Mouse (Mus musculus) kidney, adult 2 months (tissue): ENCODE measurements around the gene Gjb5. TPM values are rescaled to one million over a fixed set of nuclear protein-coding genes. Genes with fewer than 3 reads are reported as not detected.
A peak's percentile ranks its signal among the peaks of the same experiment; 100 is the strongest.

Experiments used
- DNase-seq: peaks from one replicate; pipeline ENCODE4 v3.0.0; 2021
- H3K27ac ChIP-seq: fragments of 200-500 bp; 2 replicates; pipeline ENCODE4 v1.5.1; 2012; ENCODE audit warnings: low read depth, low read length, control low read depth, inconsistent platforms; ENCODE audit not compliant: insufficient read depth
- H3K27me3 ChIP-seq: fragments of 200-500 bp; replicated peaks from 2 replicates; pipeline ENCODE4 v1.6.1; 2012; ENCODE audit warnings: mild to moderate bottlenecking, moderate library complexity, low read length, inconsistent platforms; ENCODE audit not compliant: control insufficient read depth, insufficient read depth
- H3K36me3 ChIP-seq: fragments of 200-500 bp; 2 replicates; pipeline ENCODE4 v1.6.1; 2012; ENCODE audit warnings: mild to moderate bottlenecking, moderate library complexity, low read length, inconsistent platforms; ENCODE audit not compliant: control insufficient read depth, insufficient read depth
- H3K4me1 ChIP-seq: fragments of 200-500 bp; 2 replicates; pipeline ENCODE4 v1.6.1; 2011; ENCODE audit warnings: low read length; ENCODE audit not compliant: control insufficient read depth, insufficient read depth
- H3K4me3 ChIP-seq: fragments of 200-500 bp; 2 replicates; pipeline ENCODE4 v1.5.1; 2011; ENCODE audit warnings: mild to moderate bottlenecking, low read depth, low read length, control low read depth; ENCODE audit not compliant: insufficient read depth
- CTCF ChIP-seq: fragments of 200-500 bp; conservative IDR thresholded peaks from 2 replicates; pipeline ENCODE4 v1.5.1; 2011; ENCODE audit warnings: low read depth, mild to moderate bottlenecking, control low read depth, low read length, moderate library complexity, mixed read lengths; ENCODE audit not compliant: insufficient read depth, insufficient read length
- POLR2A ChIP-seq: fragments of 200-500 bp; IDR thresholded peaks from one replicate; pipeline ENCODE4 v1.6.1; 2011; ENCODE audit warnings: low read depth, low read length, control low read depth
- WGBS: fragments of 180-500 bp; shearing (Covaris S2); methylation state at CpG from one replicate; pipeline ENCODE4 v1.1.7; 2018; 5-methylcytosine and 5-hydroxymethylcytosine counted together
- polyA plus RNA-seq: library from polyadenylated mRNA; depleted of rRNA; stranded (reverse); fragments of >200 nt; gene quantifications from 2 replicates; pipeline ENCODE4 v1.2.3, GENCODE M21; 2012

Gene Gjb5
- polyA plus RNA-seq, 1 experiment: 0.75 TPM

- Histone ChIP-seq H3K4me3 (no peak overlapping the region), H3K27me3 (no peaks in the 10 kb centered on the region), H3K36me3 (no peaks in the 10 kb centered on the region), H3K4me1 (no peaks in the 10 kb centered on the region), H3K27ac (no peak overlapping the region)
- DNase-seq: no peak
- TF ChIP-seq POLR2A: no peak
- TF ChIP-seq CTCF: no peak
- 28% methylated on average over 5 of the region's 5 CpGs for WGBS
Measured at GRCm38 (mm10) chr4:127365433-127365832, 7.5 kb upstream of the Gjb5 start.

GRCm38 (mm10) chr4:127364431-127364830, 6.5 kb upstream of the Gjb5 start:
- Histone ChIP-seq H3K27me3 (no peaks in the 10 kb centered on the region), H3K36me3 (no peaks in the 10 kb centered on the region), H3K27ac (no peak overlapping the region), H3K4me1 (no peaks in the 10 kb centered on the region), H3K4me3 (no peak overlapping the region)
- WGBS: 56% methylated on average over 6 of the region's 6 CpGs
- no peak for DNase-seq
- no peak for TF ChIP-seq POLR2A
- TF ChIP-seq CTCF: no peak

GRCm38 (mm10) chr4:127363331-127363730, 5.3 kb upstream of the Gjb5 start:
- DNase-seq: no peak
- TF ChIP-seq POLR2A: no peak
- TF ChIP-seq CTCF: no peak; the same call in 1 of the 2 replicates
- no peaks in the 10 kb centered on the region for H3K36me3 ChIP-seq
- no peak overlapping the region for H3K27ac ChIP-seq
- no peaks in the 10 kb centered on the region for H3K4me1 ChIP-seq
- no peaks in the 10 kb centered on the region for H3K27me3 ChIP-seq
- no peak overlapping the region for H3K4me3 ChIP-seq
- WGBS: 61% methylated on average over 4 of the region's 4 CpGs

GRCm38 (mm10) chr4:127362520-127362919, 4.5 kb upstream of the Gjb5 start:
- DNase-seq: no peak
- Histone ChIP-seq H3K27me3 (no peaks in the 10 kb centered on the region), H3K36me3 (no peaks in the 10 kb centered on the region), H3K27ac (no peak overlapping the region), H3K4me1 (no peaks in the 10 kb centered on the region), H3K4me3 (no peak overlapping the region)
- 79% methylated on average over 3 of the region's 3 CpGs for WGBS
- TF ChIP-seq CTCF (no peak), POLR2A (no peak)

GRCm38 (mm10) chr4:127354506-127355485, 3.2 kb downstream of the Gjb5 start:
- Histone ChIP-seq H3K4me1 (no peaks in the 10 kb centered on the region), H3K27me3 (no peaks in the 10 kb centered on the region), H3K27ac (no peak overlapping the region), H3K4me3 (no peak overlapping the region), H3K36me3 (no peaks in the 10 kb centered on the region)
- TF ChIP-seq CTCF (no peak), POLR2A (no peak)
- DNase-seq: peak; percentile 22
- 37% methylated on average over 15 of the region's 15 CpGs for WGBS

- H3K27ac ChIP-seq: no peak within 1 kb of the TSS
- 53% methylated on average over 8 of the region's 8 CpGs for WGBS
- H3K36me3 ChIP-seq: no peaks in the 10 kb centered on the region
- no peak for DNase-seq
- no peaks in the 10 kb centered on the region for H3K4me1 ChIP-seq
- no peak for TF ChIP-seq POLR2A
- no peak for TF ChIP-seq CTCF
- H3K4me3 ChIP-seq: no peak within 1 kb of the TSS
- no peaks in the 10 kb centered on the region for H3K27me3 ChIP-seq
Measured at GRCm38 (mm10) chr4:127353951-127354438, 4.0 kb downstream of the Gjb5 start, which contains the start of gene Gjb4. Gjb4 (minus strand) TSS chr4:127354081.

DNA sequence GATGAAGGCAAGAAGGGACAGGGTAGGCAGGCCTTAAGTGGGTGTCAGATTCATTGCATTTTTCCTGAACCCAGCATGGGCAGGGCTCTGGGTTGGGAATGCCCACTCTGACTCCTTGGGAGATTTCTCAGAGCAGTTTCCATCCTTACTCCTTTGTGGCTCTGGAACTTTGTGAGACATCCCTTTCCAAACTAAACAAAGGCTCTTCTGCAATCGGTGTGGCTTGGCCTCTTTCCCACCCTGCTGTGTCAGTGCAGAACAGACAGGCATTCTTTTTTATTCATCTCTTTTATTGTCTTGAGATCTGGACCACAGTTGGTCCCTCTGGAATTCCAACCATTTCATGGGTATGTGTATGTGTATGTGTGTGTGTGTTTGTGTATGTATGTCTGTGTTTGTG, 5.4 kb downstream of the Gjb5 start:
- 53% methylated on average over 1 of the region's 1 CpGs for WGBS
- TF ChIP-seq POLR2A (no peak), CTCF (no peak)
- no peaks in the 10 kb centered on the region for H3K27me3 ChIP-seq
- H3K4me3 ChIP-seq: no peak overlapping the region
- H3K27ac ChIP-seq: no peak overlapping the region
- no peaks in the 10 kb centered on the region for H3K36me3 ChIP-seq
- no peak for DNase-seq
- no peaks in the 10 kb centered on the region for H3K4me1 ChIP-seq
